Mouse (Mus musculus): ENCODE measurements around the gene Wdr43. TPM values are rescaled to one million over a fixed set of nuclear protein-coding genes. Genes with fewer than 3 reads are reported as not detected.

Gene Wdr43
- polyA plus RNA-seq, 1 experiment from 2014 or later: 20.6 TPM

- no peak for ATAC-seq
- Histone ChIP-seq H3K27ac (ENCODE audit: low read length) (no peak overlapping the region), H3K36me3 (ENCODE audit: insufficient read depth, low read length) (no peaks in the 10 kb centered on the region), H3K4me3 (ENCODE audit: low read depth, low read length) (no peak overlapping the region), H3K4me1 (ENCODE audit: insufficient read depth, low read depth, low read length) (0 out of 2 replicates have a peak, but pooled peaks cover 5% of the 10 kb centered on the region), H3K27me3 (replicated peaks; ENCODE audit: insufficient read depth, low read length) (no peaks in the 10 kb centered on the region), H3K4me2 (replicated peaks; ENCODE audit: low read depth, low read length) (no peak overlapping the region), H3K9ac (replicated peaks; ENCODE audit: low read depth) (no peak overlapping the region), H3K9me3 (ENCODE audit: low read length) (no peaks in the 10 kb centered on the region)
- TF ChIP-seq CTCF (IDR thresholded peaks at IDR 0.05): peak; percentile 37
- TF ChIP-seq EP300 (IDR thresholded peaks at IDR 0.05): no peak
- WGBS: 76% methylated on average over 5 of the region's 5 CpGs
- DNase-seq (ENCODE audit: low spot score): no peak
These were observed 53.8 kb downstream of the Wdr43 start for GRCm38 (mm10) chr17:71669511-71669910.

DNA sequence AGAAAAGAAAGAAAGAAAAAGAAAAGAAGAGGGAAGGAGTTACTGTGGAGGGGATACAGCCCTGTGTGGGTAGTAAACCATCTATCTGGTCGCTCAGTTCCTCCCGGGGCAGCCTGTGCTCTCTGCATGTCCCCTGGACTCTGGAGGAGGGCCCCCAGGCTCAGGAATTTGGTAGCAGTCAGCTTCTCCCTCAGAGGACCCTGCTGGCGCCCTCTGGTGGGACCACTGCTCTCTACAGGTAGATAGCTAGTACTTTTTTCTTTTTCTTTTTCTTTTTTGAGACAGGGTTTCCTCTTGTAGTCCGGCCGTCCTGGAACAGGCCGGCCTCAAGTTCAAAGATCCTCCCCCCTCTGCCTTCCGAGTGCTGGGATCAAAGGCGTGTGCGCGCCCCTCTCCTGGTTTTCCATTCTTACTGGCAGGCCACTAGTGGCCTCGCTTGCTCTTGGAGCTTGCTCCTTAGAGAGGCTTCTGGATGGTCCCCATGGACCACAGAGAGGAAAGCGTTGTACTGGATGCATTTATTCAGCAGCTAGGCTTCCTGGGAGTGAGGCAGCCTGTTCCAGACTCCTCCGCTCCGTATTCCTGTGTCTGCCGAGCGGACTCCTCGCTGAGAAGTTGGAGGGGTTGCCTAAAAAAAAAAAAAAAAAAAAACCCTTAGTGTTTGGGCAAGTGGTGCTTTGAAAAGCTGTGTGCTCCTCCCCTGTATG lies 56.3 kb downstream of the Wdr43 start:
- Histone ChIP-seq H3K4me3 (ENCODE audit: low read depth, low read length) (no peak overlapping the region), H3K27ac (ENCODE audit: low read length) (no peak overlapping the region), H3K27me3 (replicated peaks; ENCODE audit: insufficient read depth, low read length) (no peaks in the 10 kb centered on the region), H3K36me3 (ENCODE audit: insufficient read depth, low read length) (no peaks in the 10 kb centered on the region), H3K9ac (replicated peaks; ENCODE audit: low read depth) (no peak overlapping the region), H3K9me3 (ENCODE audit: low read length) (no peaks in the 10 kb centered on the region), H3K4me2 (replicated peaks; ENCODE audit: low read depth, low read length) (0 out of 2 replicates have a peak overlapping the region, but pooled peaks have one; percentile 11), H3K4me1 (ENCODE audit: insufficient read depth, low read depth, low read length) (0 out of 2 replicates have a peak, but pooled peaks cover 5% of the 10 kb centered on the region)
- DNase-seq (ENCODE audit: low spot score) (peak; percentile 74), ATAC-seq (0 out of 2 replicates have a peak, but pooled peaks have one; percentile 23)
- TF ChIP-seq EP300 (IDR thresholded peaks at IDR 0.05): no peak
- peak; percentile 71 for TF ChIP-seq CTCF (IDR thresholded peaks at IDR 0.05)
- 31% methylated on average over 17 of the region's 17 CpGs for WGBS

GRCm38 (mm10) chr17:71673092-71673491 lies 57.4 kb downstream of the Wdr43 start, which contains the start of gene Togaram2:
Togaram2 (plus strand) TSS chr17:71673261.
- no peak within 1 kb of the TSS for H3K4me3 ChIP-seq (ENCODE audit: low read depth, low read length)
- WGBS: 49% methylated on average over 9 of the region's 9 CpGs
- 0 out of 2 replicates have a peak, but pooled peaks cover 5% of the 10 kb centered on the region for H3K4me1 ChIP-seq (ENCODE audit: insufficient read depth, low read depth, low read length)
- no peak within 1 kb of the TSS for H3K9ac ChIP-seq (replicated peaks; ENCODE audit: low read depth)
- ATAC-seq (peak; percentile 86), DNase-seq (ENCODE audit: low spot score) (peak; percentile 67)
- H3K9me3 ChIP-seq (ENCODE audit: low read length): no peaks in the 10 kb centered on the region
- no peak within 1 kb of the TSS for H3K27ac ChIP-seq (ENCODE audit: low read length)
- 0 out of 2 replicates have a peak within 1 kb of the TSS, but pooled peaks have one; percentile 11 for H3K4me2 ChIP-seq (replicated peaks; ENCODE audit: low read depth, low read length)
- no peaks in the 10 kb centered on the region for H3K36me3 ChIP-seq (ENCODE audit: insufficient read depth, low read length)
- no peaks in the 10 kb centered on the region for H3K27me3 ChIP-seq (replicated peaks; ENCODE audit: insufficient read depth, low read length)
- TF ChIP-seq EP300 (IDR thresholded peaks at IDR 0.05): no peak
- no peak for TF ChIP-seq CTCF (IDR thresholded peaks at IDR 0.05)

DNA sequence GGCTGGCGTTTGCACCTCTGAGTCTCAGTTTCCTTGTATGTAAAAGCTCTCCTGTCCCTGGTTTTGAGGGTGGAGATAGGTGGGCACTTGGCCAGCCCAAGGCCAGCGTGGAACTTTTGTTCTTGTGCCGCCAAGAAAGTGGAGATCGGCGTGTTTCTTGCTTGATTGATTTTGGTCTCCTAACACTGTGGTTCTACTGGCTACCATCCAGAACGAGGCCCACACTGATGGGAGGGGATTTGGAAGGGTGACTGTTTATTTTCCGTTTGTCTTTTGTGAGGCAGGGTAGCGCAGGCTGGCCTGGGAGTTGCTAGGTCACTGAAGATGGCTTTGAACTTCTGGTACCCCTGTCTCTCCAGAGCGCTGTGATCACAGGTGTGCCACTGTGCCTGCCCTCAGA lies 58.2 kb downstream of the Wdr43 start:
- 40% methylated on average over 9 of the region's 9 CpGs for WGBS
- no peaks in the 10 kb centered on the region for H3K27me3 ChIP-seq (replicated peaks; ENCODE audit: insufficient read depth, low read length)
- ATAC-seq: no peak
- H3K4me3 ChIP-seq (ENCODE audit: low read depth, low read length): no peak overlapping the region
- DNase-seq (ENCODE audit: low spot score): no peak
- no peaks in the 10 kb centered on the region for H3K9me3 ChIP-seq (ENCODE audit: low read length)
- 0 out of 2 replicates have a peak, but pooled peaks cover 5% of the 10 kb centered on the region for H3K4me1 ChIP-seq (ENCODE audit: insufficient read depth, low read depth, low read length)
- no peak overlapping the region for H3K27ac ChIP-seq (ENCODE audit: low read length)
- H3K9ac ChIP-seq (replicated peaks; ENCODE audit: low read depth): no peak overlapping the region
- H3K36me3 ChIP-seq (ENCODE audit: insufficient read depth, low read length): no peaks in the 10 kb centered on the region
- no peak overlapping the region for H3K4me2 ChIP-seq (replicated peaks; ENCODE audit: low read depth, low read length)
- TF ChIP-seq EP300 (IDR thresholded peaks at IDR 0.05) (no peak), CTCF (IDR thresholded peaks at IDR 0.05) (no peak)

DNA sequence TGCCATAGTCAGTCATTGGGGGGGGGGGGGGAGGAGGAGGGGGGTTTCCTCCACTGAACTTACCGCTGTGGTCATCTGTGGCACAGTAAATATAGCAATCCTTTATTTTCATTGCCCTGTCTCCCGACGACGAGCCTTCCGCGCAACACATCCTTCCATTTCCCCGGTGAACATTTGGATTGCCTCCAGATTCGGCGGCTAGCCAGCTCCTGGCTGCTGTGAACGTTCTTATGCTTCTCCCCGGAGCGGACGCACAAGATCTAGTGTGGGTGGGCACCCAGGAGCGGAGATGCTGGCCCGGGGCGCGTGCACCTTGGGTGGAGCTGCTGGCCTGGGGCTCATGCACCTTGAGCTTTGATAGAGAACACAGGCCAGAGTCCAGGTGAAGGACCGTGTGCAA lies 59.2 kb downstream of the Wdr43 start:
- WGBS: 54% methylated on average over 18 of the region's 18 CpGs
- no peak overlapping the region for H3K4me3 ChIP-seq (ENCODE audit: low read depth, low read length)
- no peaks in the 10 kb centered on the region for H3K27me3 ChIP-seq (replicated peaks; ENCODE audit: insufficient read depth, low read length)
- H3K36me3 ChIP-seq (ENCODE audit: insufficient read depth, low read length): no peaks in the 10 kb centered on the region
- ATAC-seq (no peak), DNase-seq (ENCODE audit: low spot score) (no peak)
- H3K4me1 ChIP-seq (ENCODE audit: insufficient read depth, low read depth, low read length): 0 out of 2 replicates have a peak, but pooled peaks cover 5% of the 10 kb centered on the region
- no peak overlapping the region for H3K4me2 ChIP-seq (replicated peaks; ENCODE audit: low read depth, low read length)
- TF ChIP-seq CTCF (IDR thresholded peaks at IDR 0.05) (no peak), EP300 (IDR thresholded peaks at IDR 0.05) (no peak)
- no peak overlapping the region for H3K27ac ChIP-seq (ENCODE audit: low read length)
- H3K9me3 ChIP-seq (ENCODE audit: low read length): no peaks in the 10 kb centered on the region
- H3K9ac ChIP-seq (replicated peaks; ENCODE audit: low read depth): no peak overlapping the region

GRCm38 (mm10) chr17:71681666-71682065 lies 66.0 kb downstream of the Wdr43 start:
- TF ChIP-seq EP300 (IDR thresholded peaks at IDR 0.05) (no peak), CTCF (IDR thresholded peaks at IDR 0.05) (no peak)
- DNase-seq (ENCODE audit: low spot score) (no peak), ATAC-seq (no peak)
- H3K9me3 ChIP-seq (ENCODE audit: low read length): no peaks in the 10 kb centered on the region
- no peak overlapping the region for H3K9ac ChIP-seq (replicated peaks; ENCODE audit: low read depth)
- no peak overlapping the region for H3K4me2 ChIP-seq (replicated peaks; ENCODE audit: low read depth, low read length)
- H3K36me3 ChIP-seq (ENCODE audit: insufficient read depth, low read length): no peaks in the 10 kb centered on the region
- 80% methylated on average over 14 of the region's 14 CpGs for WGBS
- no peak overlapping the region for H3K4me3 ChIP-seq (ENCODE audit: low read depth, low read length)
- no peak overlapping the region for H3K27ac ChIP-seq (ENCODE audit: low read length)
- no peaks in the 10 kb centered on the region for H3K27me3 ChIP-seq (replicated peaks; ENCODE audit: insufficient read depth, low read length)
- H3K4me1 ChIP-seq (ENCODE audit: insufficient read depth, low read depth, low read length): no peaks in the 10 kb centered on the region

Measured in lung, postnatal 0 days (tissue).